Mouse (Mus musculus) thymus, adult 2 months (tissue): ENCODE measurements around the gene Prdm11.

Experiments
- CTCF ChIP-seq: fragments of 200-500 bp; IDR thresholded peaks from 2 replicates; pipeline ENCODE4 v1.5.1; 2012; ENCODE audit warnings: mild to moderate bottlenecking, control low read depth, low read length, moderate library complexity, borderline replicate concordance; ENCODE audit not compliant: control insufficient read depth, poor library complexity, insufficient read depth; ENCODE audit errors: extremely low read depth
- POLR2A ChIP-seq: fragments of 200-500 bp; IDR thresholded peaks from 2 replicates; pipeline ENCODE4 v1.6.1; 2012; ENCODE audit warnings: mild to moderate bottlenecking, low read length, control low read depth, moderate library complexity; ENCODE audit not compliant: control insufficient read depth, poor library complexity, insufficient read depth; ENCODE audit errors: extremely low read depth

DNA sequence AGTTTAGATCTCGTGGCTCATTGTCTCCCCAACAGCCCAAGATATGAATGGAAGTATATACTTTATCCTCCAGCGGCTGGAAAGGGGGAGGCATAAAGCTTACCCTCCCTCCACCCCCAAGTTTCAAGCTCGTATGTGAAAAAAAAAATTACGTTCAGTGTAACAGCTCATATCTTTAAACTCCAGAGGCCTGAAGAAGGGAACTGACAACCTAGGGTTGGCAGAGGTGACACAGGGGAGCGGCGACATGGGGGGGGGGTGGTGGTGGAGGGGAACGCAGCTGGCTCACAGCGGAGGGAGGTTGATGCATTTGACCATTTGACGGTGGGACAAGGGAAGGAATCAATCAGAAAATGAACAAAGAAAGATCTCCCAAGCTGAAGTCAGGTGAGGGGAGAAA, 74.9 kb downstream of the Prdm11 start:
- TF ChIP-seq CTCF (no peak), POLR2A (no peak)
